ENCODE assay signal across 30 mouse cellular contexts in genomic region chr3:30705977-30706376, GRCm38 (mm10). TPM values are rescaled to one million over a fixed set of nuclear protein-coding genes. Genes with fewer than 3 reads are reported as not detected.
DNase-seq lines count a peak whose midpoint lies in the region; ATAC-seq and TF ChIP-seq lines count a peak whose summit lies in the region.
"Had no signal": no experiment of that assay in that cellular context is flagged by ENCODE, and none has a peak within 500 bp of the region (broad histone marks: within the 10 kb centered on the region; RNA-seq: fewer than 3 reads in every experiment).

No protein-coding gene starts in this region.

- H3K9ac ChIP-seq in intestine, embryonic 15.5 days = no peak overlapping the region
- H3K9ac ChIP-seq in intestine, postnatal 0 days (ENCODE audit: low read depth, low read length) = no peak overlapping the region
- H3K9ac ChIP-seq: embryonic facial prominence, embryonic 13.5 days; embryonic facial prominence, embryonic 15.5 days; forebrain, embryonic 12.5 days had no signal

- no peak overlapping the region for H3K4me2 ChIP-seq in intestine, embryonic 15.5 days (replicated peaks)
- H3K4me2 ChIP-seq in intestine, postnatal 0 days (replicated peaks; ENCODE audit: low read depth) = no peak overlapping the region
- H3K4me2 ChIP-seq: embryonic facial prominence, embryonic 13.5 days; embryonic facial prominence, embryonic 15.5 days; forebrain, embryonic 12.5 days had no signal

- no peaks in the 10 kb centered on the region for H3K27me3 ChIP-seq in intestine, embryonic 15.5 days (replicated peaks)
- no peaks in the 10 kb centered on the region for H3K27me3 ChIP-seq in intestine, postnatal 0 days (replicated peaks; ENCODE audit: control insufficient read depth, insufficient read depth, low read length)
- H3K27me3 ChIP-seq: CH12.LX; embryonic facial prominence, embryonic 13.5 days; embryonic facial prominence, embryonic 15.5 days; forebrain, embryonic 12.5 days; Patski had no signal

- H3K4me1 ChIP-seq in intestine, embryonic 15.5 days (replicated peaks) = no peaks in the 10 kb centered on the region
- no peaks in the 10 kb centered on the region for H3K4me1 ChIP-seq in intestine, postnatal 0 days (replicated peaks; ENCODE audit: control insufficient read depth, insufficient read depth, low read length)
- H3K4me1 ChIP-seq: embryonic facial prominence, embryonic 13.5 days; embryonic facial prominence, embryonic 15.5 days; forebrain, embryonic 10.5 days; forebrain, embryonic 12.5 days had no signal

- DNase-seq in R1 (ENCODE audit: low read depth, low spot score) = peak; percentile 31
- no peak for DNase-seq in left cerebral cortex, adult 11 months (ENCODE audit: low spot score)
- DNase-seq: adrenal gland, adult 2 months; adrenal gland, postnatal 10 days; adrenal gland, postnatal 25 days; B cell, adult 2 months; cerebellum, adult 11 months; cerebellum, adult 18-20 months; cerebellum, adult 8-10 months; cerebellum, adult 9-11 months; cerebellum, postnatal 14 days; cerebellum, postnatal 36 days; embryo, embryonic 11 days had no signal

- H3K27ac ChIP-seq in intestine, embryonic 15.5 days = no peak overlapping the region
- no peak overlapping the region for H3K27ac ChIP-seq in intestine, postnatal 0 days (ENCODE audit: low read depth, low read length)
- H3K27ac ChIP-seq: embryonic facial prominence, embryonic 13.5 days; embryonic facial prominence, embryonic 15.5 days; forebrain, embryonic 10.5 days; forebrain, embryonic 12.5 days had no signal

- WGBS in intestine, embryonic 15.5 days = 74% methylated on average over 3 of the region's 3 CpGs
- WGBS in intestine, postnatal 0 days = 58% methylated on average over 3 of the region's 3 CpGs

- H3K36me3 ChIP-seq in intestine, embryonic 15.5 days = no peaks in the 10 kb centered on the region
- no peaks in the 10 kb centered on the region for H3K36me3 ChIP-seq in intestine, postnatal 0 days (ENCODE audit: control insufficient read depth, insufficient read depth)
- H3K36me3 ChIP-seq: embryonic facial prominence, embryonic 13.5 days; embryonic facial prominence, embryonic 15.5 days; forebrain, embryonic 10.5 days; forebrain, embryonic 12.5 days; G1E had no signal

- no peak for TF ChIP-seq CTCF in intestine, postnatal 0 days (IDR thresholded peaks at IDR 0.05; ENCODE audit: low read depth)

- no peaks in the 10 kb centered on the region for H3K9me3 ChIP-seq in intestine, embryonic 15.5 days
- H3K9me3 ChIP-seq in intestine, postnatal 0 days (ENCODE audit: control insufficient read depth) = no peaks in the 10 kb centered on the region
- H3K9me3 ChIP-seq: embryonic facial prominence, embryonic 13.5 days; embryonic facial prominence, embryonic 15.5 days; forebrain, embryonic 10.5 days; forebrain, embryonic 12.5 days; G1E had no signal

- peak; percentile 65 for ATAC-seq in intestine, embryonic 15.5 days
- no peak for ATAC-seq in intestine, postnatal 0 days
- ATAC-seq in megakaryocyte progenitor cell, adult 5-6 weeks (replicated peaks; ENCODE audit: poor library complexity) = no peak
- ATAC-seq: CD4-positive, CD25-positive, alpha-beta regulatory T cell, adult 4 months; forebrain, embryonic 14.5 days; forebrain, embryonic 16.5 days had no signal

- no peak overlapping the region for H3K4me3 ChIP-seq in intestine, embryonic 15.5 days (replicated peaks)
- H3K4me3 ChIP-seq in intestine, postnatal 0 days (ENCODE audit: low read depth, low read length) = no peak overlapping the region
- H3K4me3 ChIP-seq: embryonic facial prominence, embryonic 13.5 days; embryonic facial prominence, embryonic 15.5 days; erythroblast, embryonic 14.5 days; forebrain, embryonic 10.5 days; forebrain, embryonic 12.5 days had no signal

RNA-seq across cellular contexts. Expression of gene Lrrc31, which starts 6.3 kb away (rescaled TPM):
- polyA plus RNA-seq in intestine, embryonic 15.5 days (2015; fragmentation: Nextera tagmentation; extraction: Ambion mirVana) = 1.3 and 1.9 TPM in 2 replicates
- polyA plus RNA-seq in intestine, postnatal 0 days (2015; fragmentation: Nextera tagmentation; extraction: Ambion mirVana) = 0.69 and 0.73 TPM in 2 replicates
- total RNA-seq in megakaryocyte progenitor cell, adult 5-6 weeks (2015) = not detected in 2 replicates
- not detected in 2 replicates for total RNA-seq in megakaryocyte progenitor cell, adult 5-6 weeks (2017)
- total RNA-seq: adrenal gland, adult 2 months; adrenal gland, postnatal 10 days; adrenal gland, postnatal 25 days; CH12.LX; common myeloid progenitor, adult 5-6 weeks had no signal
- polyA plus RNA-seq: adrenal gland, adult 2 months; brain, embryonic 14.5 days; embryonic facial prominence, embryonic 11.5 days; embryonic facial prominence, embryonic 13.5 days; erythroblast, embryonic 14.5 days; forebrain, embryonic 10.5 days; forebrain, embryonic 12.5 days; forebrain, embryonic 14.5 days; forebrain, embryonic 16.5 days; G1E; Patski had no signal

RNA-seq across cellular contexts. Expression of gene Samd7, which starts 40.1 kb away (rescaled TPM):
- not detected in 2 replicates for polyA plus RNA-seq in intestine, embryonic 15.5 days (2015; fragmentation: Nextera tagmentation; extraction: Ambion mirVana)
- polyA plus RNA-seq in intestine, postnatal 0 days (2015; fragmentation: Nextera tagmentation; extraction: Ambion mirVana) = not detected in 2 replicates
- not detected in 2 replicates for total RNA-seq in megakaryocyte progenitor cell, adult 5-6 weeks (2015)
- not detected in 2 replicates for total RNA-seq in megakaryocyte progenitor cell, adult 5-6 weeks (2017)
- total RNA-seq: adrenal gland, adult 2 months; adrenal gland, postnatal 25 days; CH12.LX; common myeloid progenitor, adult 5-6 weeks had no signal
- polyA plus RNA-seq: CD4-positive, CD25-positive, alpha-beta regulatory T cell, adult 4 months; embryonic facial prominence, embryonic 11.5 days; embryonic facial prominence, embryonic 13.5 days; embryonic facial prominence, embryonic 15.5 days; erythroblast, embryonic 14.5 days; forebrain, embryonic 10.5 days; forebrain, embryonic 12.5 days; forebrain, embryonic 14.5 days; forebrain, embryonic 16.5 days; G1E; Patski had no signal

RNA-seq across cellular contexts. Expression of gene Lrrc34, which starts 58.3 kb away (rescaled TPM):
- 0.40 and 0.48 TPM in 2 replicates for polyA plus RNA-seq in intestine, embryonic 15.5 days (2015; fragmentation: Nextera tagmentation; extraction: Ambion mirVana)
- 0.16 and 0.18 TPM in 2 replicates for polyA plus RNA-seq in intestine, postnatal 0 days (2015; fragmentation: Nextera tagmentation; extraction: Ambion mirVana)
- total RNA-seq in megakaryocyte progenitor cell, adult 5-6 weeks (2015) = not detected in 2 replicates
- total RNA-seq in megakaryocyte progenitor cell, adult 5-6 weeks (2017) = not detected in 2 replicates
- total RNA-seq: adrenal gland, adult 2 months; adrenal gland, postnatal 25 days; CH12.LX; common myeloid progenitor, adult 5-6 weeks; G1E had no signal
- polyA plus RNA-seq: adrenal gland, adult 2 months; erythroblast, embryonic 14.5 days; G1E had no signal
